Mouse (Mus musculus): ENCODE results near the gene Crkl. TPM values are rescaled to one million over a fixed set of nuclear protein-coding genes. Genes with fewer than 3 reads are reported as not detected.

Gene Crkl
- total RNA-seq, 2 experiments from 2014 or later, result 34.3 to 38.5 TPM

GRCm38 (mm10) chr16:17526223-17526622 is 74.4 kb downstream of the Crkl start:
- no peak for DNase-seq (ENCODE audit: extremely low spot score in 1 of 2, low spot score in 1 of 2)

- peak in 1 of 2 experiments; percentile 5 for DNase-seq (ENCODE audit: extremely low spot score in 1 of 2, low spot score in 1 of 2)
Observed at GRCm38 (mm10) chr16:17527606-17528005, 75.8 kb downstream of the Crkl start.

DNA sequence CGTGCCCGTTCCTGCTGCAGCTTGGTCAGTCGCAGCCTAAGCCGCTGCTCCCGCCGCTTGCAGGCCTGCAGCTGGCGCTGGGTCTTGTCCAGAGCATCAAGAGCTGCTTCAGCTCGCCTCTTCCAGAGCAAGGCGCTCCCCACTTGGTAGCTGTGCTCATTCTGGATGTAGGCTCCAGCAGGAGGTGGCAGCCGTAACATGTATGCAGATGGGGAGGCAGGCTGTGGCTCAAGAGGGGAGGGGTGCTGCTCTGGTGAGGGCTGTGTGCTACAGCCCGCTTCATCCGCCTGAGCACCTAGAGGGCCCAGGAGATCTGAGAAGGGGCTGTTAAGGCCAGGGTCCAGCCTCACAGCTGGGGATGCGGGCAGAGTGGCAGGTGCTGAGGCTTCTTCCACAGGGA is 76.5 kb downstream of the Crkl start:
- no peak for DNase-seq (ENCODE audit: extremely low spot score in 1 of 2, low spot score in 1 of 2)

DNA sequence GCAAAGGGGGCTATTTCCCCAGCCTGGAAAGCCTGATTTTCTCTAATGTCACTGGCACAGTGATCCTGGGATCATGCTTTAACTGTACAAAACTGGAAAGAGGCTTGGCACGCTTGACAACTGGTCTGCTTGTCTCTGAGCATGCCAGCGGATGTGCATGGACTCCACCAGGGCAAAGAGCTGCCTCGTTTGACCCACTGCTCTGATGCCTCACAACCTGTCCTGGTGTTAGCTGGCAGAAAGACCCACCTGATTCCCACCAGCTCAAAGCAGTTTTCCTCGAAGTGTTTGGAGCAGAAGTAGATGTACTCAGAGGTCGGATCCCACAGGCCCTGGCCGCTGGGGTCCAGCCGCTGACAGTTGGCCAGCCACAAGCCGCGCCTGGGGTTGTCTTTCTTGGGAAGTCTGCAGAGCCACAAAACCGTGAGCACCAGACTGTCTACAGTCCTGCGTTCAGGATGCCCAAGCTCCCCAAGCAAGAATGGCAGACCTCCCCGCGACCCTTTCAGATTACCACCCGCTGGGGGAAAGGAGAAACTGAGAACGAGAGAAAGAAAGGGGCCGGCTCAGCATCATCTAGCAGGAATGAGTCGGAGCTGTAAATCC is 78.3 kb downstream of the Crkl start:
- DNase-seq (ENCODE audit: extremely low spot score in 1 of 2, low spot score in 1 of 2), result no peak

GRCm38 (mm10) chr16:17530640-17531288 is 79.0 kb downstream of the Crkl start, which contains the start of gene Thap7:
Thap7 (minus strand) TSS chr16:17531136.
- DNase-seq (ENCODE audit: extremely low spot score in 1 of 2, low spot score in 1 of 2), result peak; percentile 90 to 95

DNA sequence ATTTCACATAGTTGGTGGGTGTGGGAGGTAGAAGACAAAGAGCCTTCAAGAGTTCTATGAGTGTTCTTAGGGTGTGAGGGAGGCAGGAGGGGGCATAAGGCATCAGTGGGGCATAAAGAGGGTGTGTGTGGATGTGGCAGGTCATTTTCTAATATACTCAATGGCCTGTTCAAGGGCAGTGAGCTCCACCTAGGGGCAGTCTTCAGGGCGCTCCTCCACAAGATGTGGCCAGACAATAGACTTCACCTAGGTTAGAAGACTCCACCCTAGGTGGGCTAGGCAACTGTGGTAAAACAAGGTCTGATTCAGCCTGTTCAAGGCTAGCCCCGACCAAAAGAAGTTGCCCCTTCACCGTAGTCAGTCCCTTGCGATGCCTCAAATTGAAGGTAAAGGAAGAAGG is 80.5 kb downstream of the Crkl start:
- DNase-seq (ENCODE audit: extremely low spot score in 1 of 2, low spot score in 1 of 2), result no peak

DNA sequence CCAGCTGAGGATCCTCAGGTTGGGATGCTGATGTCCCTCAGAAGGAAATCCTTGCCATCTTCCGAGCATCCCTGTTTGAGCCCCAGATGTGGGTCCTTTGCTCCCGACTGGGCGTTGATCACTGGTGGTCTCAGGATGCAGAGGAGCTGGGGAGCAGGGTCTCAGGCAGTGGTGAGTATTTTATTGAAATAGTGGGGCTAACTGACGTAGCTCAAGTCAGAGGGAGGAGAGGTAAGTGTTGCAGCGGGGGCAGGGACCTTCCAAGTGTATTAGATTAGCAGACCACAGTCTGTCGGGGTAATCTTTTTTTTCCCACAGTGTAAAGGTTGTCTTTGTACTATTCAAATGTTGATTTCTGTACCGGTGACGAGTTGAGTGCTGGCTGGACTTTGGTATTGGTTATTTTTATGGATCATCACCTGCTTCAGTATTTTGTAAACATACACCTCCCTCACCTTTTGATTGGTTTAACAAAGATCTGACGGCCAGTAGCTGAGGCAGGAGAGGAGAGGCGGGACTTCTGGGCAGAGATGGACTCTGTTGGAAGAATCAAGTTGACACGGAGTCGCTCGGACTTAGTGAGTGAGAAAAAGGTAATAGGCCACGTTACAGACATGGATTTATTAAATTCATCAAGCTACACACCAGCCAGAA is 81.0 kb downstream of the Crkl start:
- no peak for DNase-seq (ENCODE audit: extremely low spot score in 1 of 2, low spot score in 1 of 2)

DNA sequence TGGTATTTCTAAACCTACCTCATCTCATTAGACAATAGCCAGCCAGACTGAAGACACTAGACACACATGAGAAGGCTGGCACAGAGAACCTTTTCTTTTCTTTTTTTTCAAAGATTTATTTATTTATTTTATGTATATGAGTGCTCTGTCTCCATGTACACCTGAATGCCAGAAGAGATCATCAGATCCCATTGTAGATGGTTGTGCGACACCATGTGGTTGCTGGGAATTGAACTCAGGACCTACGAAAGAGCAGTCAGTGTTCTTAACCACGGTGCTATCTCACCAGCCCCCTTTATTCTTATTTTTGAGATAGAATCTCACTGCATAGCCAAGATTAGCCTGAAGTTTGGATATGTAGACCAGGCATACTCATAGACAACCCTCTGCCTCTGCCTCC is 84.8 kb downstream of the Crkl start:
- no peak for DNase-seq (ENCODE audit: extremely low spot score in 1 of 2, low spot score in 1 of 2)

Other genes starting within 250 kb of the Crkl start
- gene Ube2l3, start 249.3 kb upstream of the Crkl start, total RNA-seq (2021), result 100 to 1,000 TPM; 149 to 162 TPM
- gene Rimbp3, start 243.4 kb upstream of the Crkl start, total RNA-seq (2021), result 1 to 10 TPM; 3.1 to 4.2 TPM
- gene Hic2, start 218.4 kb upstream of the Crkl start, total RNA-seq (2021), result 1 to 10 TPM; 4.1 to 5.7 TPM
- 100 to 1,000 TPM in 1 of 2 experiments, 10 to 100 TPM in 1; 83.7 to 112 TPM for gene Tmem191c, start 175.9 kb upstream of the Crkl start, total RNA-seq (2021)
- under 1 TPM; 0.63 to 0.79 TPM for gene Serpind1, start 120.6 kb upstream of the Crkl start, total RNA-seq (2021)
- gene Snap29, start 46.0 kb upstream of the Crkl start, total RNA-seq (2021), result 10 to 100 TPM; 20.9 to 24.0 TPM
- gene Pi4ka, start 45.7 kb upstream of the Crkl start, total RNA-seq (2021), result 100 to 1,000 TPM; 254 to 282 TPM
- gene Aifm3, start 37.6 kb downstream of the Crkl start, total RNA-seq (2021), result 10 to 100 TPM; 76.1 to 84.5 TPM
- 100 to 1,000 TPM; 189 to 193 TPM for gene Lztr1, start 56.7 kb downstream of the Crkl start, total RNA-seq (2021)
- gene Thap7, start 79.1 kb downstream of the Crkl start, total RNA-seq (2021), result 10 to 100 TPM; 39.8 to 47.8 TPM
- gene Lrrc74b, start 109.3 kb downstream of the Crkl start, total RNA-seq (2021), result 1 to 10 TPM in 1 of 2 experiments, under 1 TPM in 1; 0.57 to 1.2 TPM
- 1 to 10 TPM in 1 of 2 experiments, under 1 TPM in 1; 0.64 to 1.3 TPM for gene P2rx6, start 109.9 kb downstream of the Crkl start, total RNA-seq (2021)
- gene Slc7a4, start 131.2 kb downstream of the Crkl start, total RNA-seq (2021), result 100 to 1,000 TPM in 1 of 2 experiments, 10 to 100 TPM in 1; 88.1 to 103 TPM
- 10 to 100 TPM; 40.8 to 58.6 TPM for gene Smpd4, start 167.4 kb downstream of the Crkl start, total RNA-seq (2021)
- 10 to 100 TPM; 38.7 to 39.3 TPM for gene Ccdc74a, start 194.5 kb downstream of the Crkl start, total RNA-seq (2021)

All from layer of hippocampus, postnatal 25 days (tissue).